Mouse (Mus musculus) MEL (cell line): ENCODE results near the gene Gng7.

Experiments
- MYB ChIP-seq: IDR thresholded peaks from 2 replicates; pipeline ENCODE4 v1.6.1; 2011; ENCODE audit warnings: mild to moderate bottlenecking, low read depth, low read length, improper control_type of control experiment
- POLR2A ChIP-seq, 2 experiments: IDR thresholded peaks; 2 replicates each; pipeline ENCODE4 v1.6.1; 2011 to 2012; ENCODE audit warnings: low read length in 2 of 2, mild to moderate bottlenecking in 2 of 2, control low read depth in 1 of 2, improper control_type of control experiment in 1 of 2, low read depth in 1 of 2, moderate library complexity in 1 of 2; ENCODE audit not compliant: control insufficient read depth in 1 of 2, insufficient read depth in 1 of 2, poor library complexity in 1 of 2

DNA sequence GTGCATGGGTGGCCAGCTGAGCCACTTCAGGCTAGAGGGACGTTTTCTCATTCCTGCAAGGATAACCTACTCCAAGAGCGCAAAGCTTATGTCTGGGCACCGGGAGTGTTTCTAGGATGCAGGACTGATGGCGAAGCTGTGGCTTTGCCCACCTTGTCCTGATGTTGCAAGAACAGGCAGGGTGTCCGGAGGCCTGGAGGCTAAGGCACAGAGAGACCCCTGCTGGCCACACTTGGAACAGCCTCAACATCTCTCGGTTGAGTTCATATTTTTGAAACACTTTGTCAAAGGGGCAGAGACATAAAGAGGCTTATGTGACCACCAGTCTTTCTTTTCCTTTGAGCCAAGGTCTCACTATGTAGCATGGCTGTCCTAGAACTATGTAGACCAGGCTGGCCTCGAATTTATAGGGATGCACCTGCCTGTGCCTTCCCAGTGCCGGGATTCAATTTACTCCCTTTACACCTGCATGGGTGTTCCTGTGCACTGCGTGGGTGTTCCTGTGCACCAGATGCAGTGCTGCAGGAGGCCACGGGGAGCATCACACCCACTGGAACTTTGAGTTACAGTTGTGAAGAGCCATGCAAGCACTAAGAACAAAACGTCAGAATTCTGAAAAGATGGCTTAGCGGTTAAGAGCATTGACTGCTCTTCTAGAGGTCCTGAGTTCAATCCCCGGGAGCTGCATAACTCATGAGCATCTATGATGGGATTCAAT, 26.9 kb upstream of the Gng7 start:
- TF ChIP-seq MYB (no peak), POLR2A (IDR thresholded peaks at IDR 0.05; ENCODE audit: control insufficient read depth in 1 of 2, insufficient read depth in 1 of 2, low read depth in 1 of 2, low read length in 2 of 2, poor library complexity in 1 of 2) (no peak)
